Mouse (Mus musculus) hindbrain, embryonic 16.5 days (tissue): Measurements from ENCODE around the gene Slc45a1. TPM values are rescaled to one million over a fixed set of nuclear protein-coding genes. Genes with fewer than 3 reads are reported as not detected.
A peak's percentile ranks its signal among the peaks of the same experiment; 100 is the strongest.

Experiments used
- ATAC-seq: fragments of 200-750 bp; cut with Nextera tagmentation; 2 replicates; pipeline ENCODE4 v1.8.0; 2017; ENCODE audit warnings: moderate TSS enrichment, moderate library complexity
- H3K27ac ChIP-seq: fragments of 300-500 bp; sonication (generic); 2 replicates; pipeline ENCODE4 v1.5.1; 2014; ENCODE audit warnings: low read depth, mild to moderate bottlenecking, control low read depth, low read length, moderate library complexity
- H3K27me3 ChIP-seq: fragments of 300-500 bp; sonication (generic); replicated peaks from 2 replicates; pipeline ENCODE4 v1.6.1; 2014; ENCODE audit warnings: low read length; ENCODE audit not compliant: control insufficient read depth, insufficient read depth
- H3K36me3 ChIP-seq: fragments of 300-500 bp; sonication (generic); 2 replicates; pipeline ENCODE4 v1.6.1; 2014; ENCODE audit warnings: mild to moderate bottlenecking, low read length, moderate library complexity, mixed read lengths; ENCODE audit not compliant: control insufficient read depth, insufficient read depth
- H3K4me1 ChIP-seq: fragments of 300-500 bp; sonication (generic); 2 replicates; pipeline ENCODE4 v1.6.1; 2014; ENCODE audit warnings: low read depth, low read length; ENCODE audit not compliant: control insufficient read depth, insufficient read depth
- H3K4me2 ChIP-seq: fragments of 300-500 bp; sonication (generic); 2 replicates; pipeline ENCODE4 v1.6.1; 2014; ENCODE audit warnings: mild to moderate bottlenecking, low read length, control low read depth, moderate library complexity
- H3K4me3 ChIP-seq: fragments of 300-500 bp; sonication (generic); 2 replicates; pipeline ENCODE4 v1.5.1; 2014; ENCODE audit warnings: mild to moderate bottlenecking, low read length, control low read depth, moderate library complexity
- H3K9ac ChIP-seq: fragments of 300-500 bp; sonication (generic); 2 replicates; pipeline ENCODE4 v1.6.1; 2014; ENCODE audit warnings: low read depth, mild to moderate bottlenecking, control low read depth, low read length, moderate library complexity
- H3K9me3 ChIP-seq: fragments of 300-500 bp; sonication (generic); 2 replicates; pipeline ENCODE4 v1.6.1; 2014; ENCODE audit warnings: mild to moderate bottlenecking, low read length, moderate library complexity; ENCODE audit not compliant: control insufficient read depth
- WGBS: fragments of 180-500 bp; shearing (Covaris S2); extraction: QIAGEN DNeasy Blood & Tissue Kit; methylation state at CpG from one replicate; pipeline ENCODE4 v1.1.7; 2014; 5-methylcytosine and 5-hydroxymethylcytosine counted together
- polyA plus RNA-seq: library from polyadenylated mRNA; unstranded; fragments of >200 nt; fragmentation: Nextera tagmentation; extraction: Ambion mirVana; gene quantifications from 2 replicates; pipeline ENCODE4 v1.2.1, GENCODE M21; 2015

Slc45a1 gene
- polyA plus RNA-seq = 44.7 and 46.7 TPM in 2 replicates

DNA sequence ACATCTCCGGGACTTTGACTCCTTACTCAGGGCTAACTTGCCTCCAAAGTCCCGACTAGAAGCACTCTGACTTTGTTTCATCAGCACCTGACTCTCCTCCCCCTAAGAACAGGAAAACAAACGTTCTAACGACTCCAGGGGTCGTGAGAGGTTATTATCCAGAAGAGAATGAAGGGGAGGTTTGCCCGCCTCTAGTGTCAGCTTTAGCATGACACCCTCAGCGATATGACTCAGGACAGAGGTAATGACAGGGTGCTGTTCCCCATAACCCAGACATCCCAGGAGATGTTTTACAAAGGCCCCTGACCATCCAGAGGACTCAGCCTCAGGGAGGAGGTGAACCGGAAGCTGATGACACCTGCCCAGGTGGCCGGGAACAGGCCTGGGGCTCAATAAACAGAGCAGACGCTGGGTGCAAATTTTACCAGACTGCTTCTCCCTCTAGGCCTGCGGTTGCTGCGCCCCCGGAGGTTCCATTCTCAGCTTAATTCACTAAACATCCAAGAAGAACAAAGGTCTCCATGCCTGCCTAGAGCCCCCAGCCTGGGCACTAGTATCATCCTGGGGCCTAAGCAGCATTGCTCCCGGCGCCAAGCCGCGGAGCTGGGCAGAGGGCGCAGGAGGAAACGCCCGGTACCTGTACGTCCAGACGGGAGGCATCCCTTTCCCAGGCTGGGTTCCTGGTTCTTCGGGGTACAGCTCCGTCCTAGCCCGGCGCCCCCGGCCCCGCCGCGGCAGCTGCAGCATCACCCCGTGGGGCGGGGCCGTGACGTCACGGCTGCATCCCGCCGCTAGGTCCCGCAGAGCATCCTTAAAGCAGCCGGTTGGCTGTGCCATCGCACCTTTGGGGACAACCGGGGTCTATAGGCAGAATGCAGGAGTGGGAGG lies at the start of gene Slc45a1:
TSS of gene Slc45a1 (minus strand) at position 785 of the 888 bp plus-strand sequence.
- peak within 1 kb of the TSS; percentile 73 for H3K27ac ChIP-seq
- peaks cover 6% of the 10 kb centered on the region for H3K4me1 ChIP-seq
- H3K36me3 ChIP-seq = 0 out of 2 replicates have a peak, but pooled peaks cover 2% of the 10 kb centered on the region
- no peaks in the 10 kb centered on the region; the same call in none of the 2 replicates for H3K27me3 ChIP-seq
- peak within 1 kb of the TSS; percentile 87 for H3K9ac ChIP-seq
- WGBS = 4% methylated on average over 41 of the region's 41 CpGs
- ATAC-seq = peak; percentile 64
- H3K9me3 ChIP-seq = no peaks in the 10 kb centered on the region; the same call in 1 of the 2 replicates
- peak within 1 kb of the TSS; percentile 72 for H3K4me2 ChIP-seq
- peak within 1 kb of the TSS; percentile 75 for H3K4me3 ChIP-seq

DNA sequence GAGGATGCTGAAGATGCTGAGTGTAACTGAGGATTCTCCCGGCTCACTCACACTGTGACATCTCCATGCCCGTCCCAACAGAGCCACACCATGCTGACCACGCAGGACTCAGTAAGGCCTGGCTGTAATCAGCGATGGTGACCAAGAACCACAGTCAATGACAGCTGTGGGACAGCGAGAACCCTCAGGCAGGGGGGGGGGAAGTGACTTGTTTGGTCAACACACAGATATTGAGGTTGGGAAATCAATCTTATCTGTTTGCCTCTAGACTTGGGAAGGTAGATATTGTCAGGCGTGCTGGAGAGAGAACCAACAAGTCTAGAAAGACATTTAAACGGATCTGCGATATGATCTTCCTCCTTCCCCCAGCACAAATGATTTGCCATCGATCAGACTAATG lies 48.9 kb upstream of the Slc45a1 start:
- ATAC-seq = no peak
- WGBS = 94% methylated on average over 9 of the region's 9 CpGs
- Histone ChIP-seq H3K27me3 (no peaks in the 10 kb centered on the region), H3K4me3 (no peak overlapping the region), H3K36me3 (no peaks in the 10 kb centered on the region), H3K9ac (no peak overlapping the region), H3K27ac (no peak overlapping the region), H3K4me1 (no peaks in the 10 kb centered on the region), H3K4me2 (no peak overlapping the region), H3K9me3 (no peaks in the 10 kb centered on the region)

DNA sequence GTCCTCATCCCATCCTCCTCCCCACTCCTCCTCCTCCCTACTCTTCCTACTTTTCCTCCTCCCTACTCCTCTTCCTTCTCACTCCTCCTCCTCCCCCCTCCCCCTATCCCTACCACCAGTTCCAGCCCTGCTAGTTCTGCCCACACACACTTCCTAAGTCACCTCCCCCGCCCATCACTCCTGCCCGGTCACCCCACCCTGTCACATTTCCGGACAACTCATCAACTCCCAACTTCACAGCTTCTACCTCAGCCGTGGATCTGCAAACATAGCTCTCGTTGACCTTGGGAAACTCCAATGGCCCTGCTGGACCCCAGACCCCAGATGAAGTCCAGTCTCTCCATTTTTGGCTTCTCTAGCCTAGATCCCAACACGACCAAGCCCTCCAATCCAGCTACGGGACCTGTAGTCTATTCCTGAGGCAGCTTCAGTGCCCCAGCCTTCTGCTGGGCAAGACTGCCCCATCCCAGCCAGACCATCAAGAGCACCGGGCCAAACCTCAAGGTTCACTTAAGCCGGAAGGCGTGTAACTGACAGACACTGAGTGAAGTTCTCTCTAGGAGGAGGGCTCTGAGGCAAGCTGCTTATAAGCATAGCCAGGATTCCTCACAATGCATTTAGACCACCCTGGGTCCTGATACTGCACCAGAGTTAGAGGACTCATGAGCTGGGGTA lies 42.6 kb upstream of the Slc45a1 start:
- Histone ChIP-seq H3K27me3 (no peaks in the 10 kb centered on the region), H3K4me3 (no peak overlapping the region), H3K9ac (no peak overlapping the region), H3K36me3 (no peaks in the 10 kb centered on the region), H3K27ac (no peak overlapping the region), H3K4me2 (no peak overlapping the region), H3K9me3 (no peaks in the 10 kb centered on the region), H3K4me1 (no peaks in the 10 kb centered on the region)
- 84% methylated on average over 10 of the region's 10 CpGs for WGBS
- no peak for ATAC-seq

GRCm38 (mm10) chr4:150692861-150693403 lies 41.0 kb upstream of the Slc45a1 start:
- H3K4me3 ChIP-seq = no peak overlapping the region
- H3K27me3 ChIP-seq = no peaks in the 10 kb centered on the region
- H3K4me2 ChIP-seq = no peak overlapping the region
- WGBS = 81% methylated on average over 10 of the region's 10 CpGs
- no peak overlapping the region for H3K9ac ChIP-seq
- no peaks in the 10 kb centered on the region for H3K9me3 ChIP-seq
- no peaks in the 10 kb centered on the region for H3K4me1 ChIP-seq
- no peak overlapping the region for H3K27ac ChIP-seq
- no peak for ATAC-seq
- no peaks in the 10 kb centered on the region for H3K36me3 ChIP-seq

GRCm38 (mm10) chr4:150690759-150691158 lies 38.8 kb upstream of the Slc45a1 start:
- no peaks in the 10 kb centered on the region for H3K36me3 ChIP-seq
- H3K9ac ChIP-seq = no peak overlapping the region
- no peak for ATAC-seq
- H3K4me2 ChIP-seq = no peak overlapping the region
- WGBS = 85% methylated on average over 3 of the region's 3 CpGs
- no peaks in the 10 kb centered on the region for H3K9me3 ChIP-seq
- H3K27me3 ChIP-seq = no peaks in the 10 kb centered on the region
- H3K4me3 ChIP-seq = no peak overlapping the region
- H3K27ac ChIP-seq = no peak overlapping the region
- peaks cover under 1% of the 10 kb centered on the region for H3K4me1 ChIP-seq

DNA sequence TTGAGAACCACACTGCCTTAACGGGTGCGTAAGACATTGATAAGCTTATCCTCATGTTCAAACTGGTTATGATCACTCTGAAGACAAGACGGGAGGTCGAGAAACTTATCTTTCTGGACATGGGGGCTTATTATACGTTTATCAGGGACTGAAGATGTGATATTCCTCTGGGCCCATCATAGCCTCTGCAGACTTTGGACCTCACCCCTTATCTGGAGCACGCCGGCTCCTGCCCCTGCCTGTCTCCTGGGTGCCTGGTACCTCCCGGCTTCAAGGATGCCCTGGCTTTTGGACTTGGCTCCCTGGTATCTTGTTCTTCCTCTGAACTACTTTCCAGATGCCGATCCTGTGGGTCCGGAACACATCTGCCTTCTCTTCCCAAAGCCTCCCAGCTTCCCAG lies 37.6 kb upstream of the Slc45a1 start:
- peaks cover 4% of the 10 kb centered on the region for H3K4me1 ChIP-seq
- no peak for ATAC-seq
- no peak overlapping the region for H3K27ac ChIP-seq
- no peak overlapping the region for H3K4me2 ChIP-seq
- no peaks in the 10 kb centered on the region for H3K36me3 ChIP-seq
- H3K4me3 ChIP-seq = no peak overlapping the region
- H3K27me3 ChIP-seq = no peaks in the 10 kb centered on the region
- WGBS = 94% methylated on average over 10 of the region's 10 CpGs
- H3K9ac ChIP-seq = no peak overlapping the region
- H3K9me3 ChIP-seq = no peaks in the 10 kb centered on the region

DNA sequence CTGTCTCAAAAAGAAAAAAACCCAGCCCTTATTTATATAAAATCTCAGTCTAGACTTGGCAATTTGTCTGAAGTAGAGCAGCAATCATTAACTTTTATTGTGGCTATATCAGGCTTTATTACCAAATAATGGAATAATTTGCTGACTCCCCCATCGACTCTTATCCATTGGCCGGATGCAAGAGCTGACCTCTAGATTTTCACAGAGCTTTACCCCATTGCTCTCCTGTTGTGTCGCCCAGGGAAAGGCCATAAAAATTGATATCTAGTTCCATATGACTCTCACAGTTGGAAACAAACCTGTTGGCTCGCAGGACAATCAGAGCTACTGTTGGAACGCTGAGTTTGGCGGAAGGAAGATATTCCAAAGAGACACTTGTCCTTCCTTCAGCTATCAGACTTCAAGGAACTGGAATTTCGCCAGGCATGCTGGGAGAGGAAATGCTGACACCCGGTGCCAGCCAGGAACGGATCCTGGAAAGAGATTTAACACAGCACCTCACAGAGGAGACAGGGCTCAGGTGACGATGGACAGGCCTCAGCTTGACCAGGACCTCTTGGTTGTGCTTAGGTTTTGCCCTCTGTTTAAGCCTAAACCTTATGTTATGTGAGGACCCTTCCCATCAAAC lies 35.3 kb upstream of the Slc45a1 start:
- Histone ChIP-seq H3K36me3 (no peaks in the 10 kb centered on the region), H3K4me3 (no peak overlapping the region), H3K9ac (no peak overlapping the region), H3K9me3 (no peaks in the 10 kb centered on the region), H3K27ac (no peak overlapping the region), H3K4me1 (peaks cover 4% of the 10 kb centered on the region), H3K4me2 (no peak overlapping the region), H3K27me3 (no peaks in the 10 kb centered on the region)
- WGBS = 67% methylated on average over 10 of the region's 10 CpGs
- no peak for ATAC-seq

DNA sequence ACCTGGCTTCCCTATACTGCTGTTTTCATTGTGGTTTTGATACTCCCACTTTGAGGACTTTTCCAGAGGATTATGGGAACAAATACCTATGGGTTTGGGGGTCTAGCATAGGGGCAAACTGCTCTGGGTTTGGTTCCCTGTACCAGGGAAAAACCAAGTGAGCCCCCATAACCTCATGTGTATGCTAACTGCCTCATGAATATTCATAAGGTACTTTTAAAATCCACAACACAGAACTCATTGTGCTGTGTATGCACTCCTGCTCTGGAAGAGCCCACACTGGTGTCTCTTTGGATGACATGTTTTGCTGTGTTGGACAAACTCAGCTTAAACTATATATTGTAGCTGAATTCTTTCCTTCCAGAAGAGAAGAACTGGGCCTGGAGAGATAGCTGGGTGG lies 34.6 kb upstream of the Slc45a1 start:
- 0 out of 2 replicates have a peak, but pooled peaks have one; percentile 17 for ATAC-seq
- Histone ChIP-seq H3K9ac (no peak overlapping the region), H3K4me2 (no peak overlapping the region), H3K36me3 (no peaks in the 10 kb centered on the region), H3K27me3 (no peaks in the 10 kb centered on the region), H3K4me1 (peaks cover 4% of the 10 kb centered on the region), H3K27ac (no peak overlapping the region), H3K9me3 (no peaks in the 10 kb centered on the region), H3K4me3 (no peak overlapping the region)
